Mouse (Mus musculus): ENCODE measurements around the gene 4930558K02Rik.
A peak's percentile ranks its signal among the peaks of the same experiment; 100 is the strongest.

DNA sequence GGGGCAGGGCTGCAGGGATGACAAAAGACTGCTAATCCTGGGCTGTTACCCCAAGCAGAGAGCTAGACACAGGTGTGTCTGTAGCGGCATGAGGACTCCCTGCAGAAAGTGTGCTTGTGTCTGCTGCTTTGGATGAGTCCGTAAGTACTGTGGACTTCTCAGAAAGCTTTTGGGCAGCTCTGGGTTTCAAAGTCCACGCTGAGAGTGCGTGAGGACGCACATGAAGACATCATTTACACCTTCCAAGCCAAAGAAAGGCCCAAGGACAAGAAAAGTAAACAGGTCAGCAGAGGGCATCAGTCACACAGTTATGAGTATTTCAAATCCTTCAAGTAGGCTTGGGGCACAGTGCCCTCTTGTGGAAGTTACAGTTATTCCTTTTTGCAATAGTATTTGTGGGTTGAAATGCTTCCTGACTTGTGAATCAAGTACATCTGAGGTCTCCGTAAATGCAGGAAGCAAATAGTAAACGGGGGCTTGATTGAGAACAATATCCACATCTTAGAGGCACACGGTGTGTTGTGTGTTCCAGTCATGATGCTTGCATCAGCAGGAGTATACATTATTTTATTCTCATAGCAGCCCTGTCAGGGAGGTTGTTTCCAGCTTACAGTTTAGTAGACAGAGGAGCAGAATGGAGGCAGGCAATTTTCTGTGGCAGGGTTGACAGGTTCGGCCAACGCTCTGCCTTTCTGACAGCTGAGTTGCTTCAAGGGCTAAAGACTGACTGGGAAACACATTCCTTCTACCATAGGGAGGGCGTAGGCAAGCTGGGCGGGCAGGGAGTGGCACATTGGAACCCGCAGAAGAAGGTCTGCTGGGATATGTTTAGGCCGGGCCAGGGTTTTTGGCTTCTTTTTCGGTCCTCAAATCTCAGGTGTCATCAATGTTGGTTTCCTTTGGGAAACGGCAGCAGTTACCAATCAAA lies 2.9 kb downstream of the 4930558K02Rik start:
- TF ChIP-seq CTCF (IDR thresholded peaks at IDR 0.05; ENCODE audit: control insufficient read depth, insufficient read depth, low read length) (peak; percentile 41; the same call in 1 of the 2 replicates), POLR2A (IDR thresholded peaks at IDR 0.05; ENCODE audit: borderline replicate concordance, control insufficient read depth, low read depth, low read length) (no peak)
